Mouse (Mus musculus): ENCODE measurements around the gene Srd5a3.
A peak's percentile ranks its signal among the peaks of the same experiment; 100 is the strongest.

Srd5a3 gene

GRCm38 (mm10) chr5:76153430-76153829 lies 13.4 kb downstream of the Srd5a3 start:
- DNase-seq, result no peak

GRCm38 (mm10) chr5:76154434-76155165 lies 14.5 kb downstream of the Srd5a3 start:
- peak in 1 of 2 experiments; percentile 23 for DNase-seq

DNA sequence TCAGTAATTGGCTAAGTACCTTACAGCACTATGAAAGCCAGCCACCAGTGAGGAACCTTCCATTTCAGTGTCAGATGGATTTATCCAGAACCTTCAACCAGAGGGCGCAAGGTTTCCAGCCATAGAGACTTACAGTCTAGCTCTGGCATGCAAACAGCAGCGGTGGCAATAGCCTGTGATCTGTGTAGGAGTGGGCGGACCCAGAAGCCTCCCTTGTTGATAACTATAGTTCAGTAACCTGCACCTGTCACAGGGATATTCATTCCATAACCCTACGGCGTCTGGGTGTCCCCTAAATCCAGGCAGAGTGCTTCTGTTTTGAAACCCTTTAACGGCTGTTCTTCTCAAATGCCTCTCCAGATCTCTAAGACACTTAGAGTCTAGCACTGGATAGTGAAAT lies 19.5 kb downstream of the Srd5a3 start:
- no peak for DNase-seq

GRCm38 (mm10) chr5:76160086-76160485 lies 20.0 kb downstream of the Srd5a3 start:
- no peak for DNase-seq

DNA sequence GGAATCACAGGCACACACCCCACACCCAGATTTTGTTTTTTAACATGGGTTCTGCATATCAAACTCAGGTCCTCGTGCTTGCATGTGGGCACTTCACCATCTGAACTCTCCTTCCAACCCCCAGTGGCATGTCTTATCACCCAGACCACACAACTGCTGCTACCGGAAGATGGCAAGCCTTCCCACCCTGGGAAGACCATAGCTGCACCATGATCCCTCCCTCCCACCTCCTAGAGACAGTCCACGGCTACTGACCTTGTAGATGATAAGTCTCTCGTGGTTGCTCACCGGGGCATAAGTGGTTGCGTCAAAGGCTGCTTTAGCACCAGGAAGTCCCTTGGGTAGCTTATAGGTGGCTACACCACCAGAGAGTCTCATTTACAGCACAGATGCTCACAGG lies 21.4 kb downstream of the Srd5a3 start:
- DNase-seq, result no peak

- DNase-seq, result no peak
Measured at GRCm38 (mm10) chr5:76162926-76163325, 22.9 kb downstream of the Srd5a3 start.

DNA sequence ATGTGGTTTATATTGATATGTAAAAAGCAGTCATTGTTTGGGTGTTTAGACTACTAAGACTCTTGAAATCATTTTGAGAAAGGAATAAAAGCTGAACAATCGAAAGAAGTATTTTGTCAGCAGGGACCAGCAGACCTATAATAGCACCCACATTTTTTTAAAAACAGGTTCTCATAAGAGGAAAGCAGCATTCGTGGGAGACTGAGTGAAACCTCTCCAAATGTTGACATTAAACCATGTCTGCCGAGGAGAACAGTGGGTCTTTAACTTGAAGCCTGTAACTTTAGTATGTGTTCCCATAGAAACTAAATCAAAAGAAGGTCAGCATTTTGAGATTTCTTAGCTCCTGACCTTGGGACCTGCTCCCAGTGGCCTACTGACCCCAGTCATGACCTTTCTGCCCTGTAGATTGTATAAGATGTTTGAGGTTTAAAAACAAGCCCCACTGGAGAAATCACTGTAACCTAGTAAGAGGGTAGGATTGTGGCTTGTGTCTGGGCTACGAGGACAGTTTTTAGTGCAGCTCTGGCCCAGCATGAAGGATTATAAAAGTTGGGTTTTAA lies 23.8 kb downstream of the Srd5a3 start:
- no peak for DNase-seq

DNA sequence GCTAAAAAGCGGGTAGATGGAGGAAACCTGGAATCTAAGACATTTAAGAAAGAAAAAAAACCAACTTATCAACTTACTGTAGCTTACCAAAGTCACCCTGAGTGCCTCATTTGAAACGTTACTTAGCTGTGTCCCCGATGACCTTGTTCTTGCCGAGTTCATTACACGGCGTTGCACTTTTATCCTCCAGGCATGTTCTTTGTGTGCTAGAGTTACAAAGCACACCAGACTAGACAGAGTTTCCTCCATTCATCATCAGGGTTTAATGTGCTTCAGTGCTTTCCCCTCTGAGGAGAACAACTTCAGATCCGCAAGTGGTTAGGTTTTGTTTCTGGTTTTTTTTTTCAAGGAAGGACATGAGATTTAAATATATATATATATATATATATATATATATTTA lies 24.8 kb downstream of the Srd5a3 start:
- DNase-seq, result no peak

- no peak for DNase-seq
Measured at GRCm38 (mm10) chr5:76170522-76170921, 30.5 kb downstream of the Srd5a3 start.

DNA sequence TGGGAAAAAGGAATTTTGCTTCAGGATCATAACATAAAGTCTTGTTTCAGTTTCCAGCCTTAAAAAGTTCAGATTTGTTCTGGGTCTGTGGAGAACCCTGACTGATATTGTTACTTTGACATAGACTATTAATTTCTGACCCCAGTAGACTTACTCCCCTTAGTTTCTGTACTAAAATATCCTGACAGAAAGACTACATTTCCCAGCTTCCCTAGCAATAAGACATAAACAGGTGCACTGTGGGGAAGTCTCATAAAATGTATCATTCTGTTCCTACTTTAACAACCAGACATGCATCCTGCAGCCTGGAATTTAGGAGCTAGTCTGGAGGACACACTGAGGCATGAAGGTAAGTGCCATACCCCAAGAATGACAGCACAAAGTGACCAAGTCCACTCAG lies 31.0 kb downstream of the Srd5a3 start:
- no peak for DNase-seq

DNA sequence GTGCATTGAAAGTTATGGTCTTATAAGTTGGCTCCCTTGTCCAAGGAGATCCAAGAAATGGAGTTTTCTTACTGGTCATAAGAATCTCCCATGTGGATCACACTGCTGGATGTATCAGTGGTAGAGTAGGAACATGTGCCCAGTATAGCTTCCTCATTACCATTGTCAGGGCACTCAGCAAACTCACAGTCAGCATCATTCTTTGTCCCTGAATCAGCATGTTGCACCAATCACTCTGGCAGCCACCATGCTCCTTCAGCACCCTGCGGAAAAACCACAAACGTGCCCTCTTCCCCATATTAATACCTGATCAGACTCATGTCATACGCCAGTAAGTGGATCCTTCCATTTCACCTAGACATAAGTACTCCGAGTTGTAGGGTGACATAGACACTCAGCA lies 35.0 kb downstream of the Srd5a3 start:
- DNase-seq, result no peak

DNA sequence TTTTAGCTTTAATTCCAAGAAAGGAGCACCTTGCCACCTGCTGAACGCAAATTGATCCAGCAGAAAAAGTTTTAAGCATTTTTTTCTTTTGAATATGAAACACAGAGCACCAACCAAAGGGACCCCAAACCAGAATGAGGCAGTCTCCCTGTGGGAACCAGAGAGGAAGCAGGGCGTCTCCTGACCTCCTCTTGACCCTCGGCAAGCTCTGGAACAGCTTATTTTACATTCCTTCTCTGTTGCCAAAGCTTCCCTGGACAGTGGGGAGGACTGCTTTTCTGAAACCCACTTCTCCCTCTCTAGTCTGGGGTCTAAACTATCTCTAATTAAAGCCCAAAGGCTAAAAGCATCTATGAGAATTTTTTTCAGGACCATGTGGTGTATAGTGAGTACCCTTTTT lies 36.3 kb downstream of the Srd5a3 start:
- DNase-seq, result peak in 1 of 2 experiments; percentile 21

DNA sequence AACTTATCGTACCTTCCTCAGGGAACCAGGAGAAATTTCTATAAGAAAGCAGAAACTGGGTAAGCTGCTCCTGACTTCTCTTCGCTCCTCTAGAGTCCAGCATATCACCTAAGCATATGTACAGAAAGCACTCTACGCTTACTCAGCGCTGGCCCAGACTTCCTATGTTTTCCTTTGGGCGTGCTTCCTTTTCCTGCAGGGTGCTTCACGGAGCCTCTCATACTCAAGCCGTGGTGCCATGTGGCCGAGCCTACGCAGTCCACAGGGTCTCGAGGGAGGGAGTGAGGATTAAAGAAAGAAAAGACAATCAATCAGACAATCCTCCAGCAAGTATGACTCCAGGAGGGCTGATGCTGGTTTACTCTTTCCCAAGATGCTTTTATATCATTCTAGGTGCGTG lies 36.8 kb downstream of the Srd5a3 start:
- DNase-seq, result no peak

DNA sequence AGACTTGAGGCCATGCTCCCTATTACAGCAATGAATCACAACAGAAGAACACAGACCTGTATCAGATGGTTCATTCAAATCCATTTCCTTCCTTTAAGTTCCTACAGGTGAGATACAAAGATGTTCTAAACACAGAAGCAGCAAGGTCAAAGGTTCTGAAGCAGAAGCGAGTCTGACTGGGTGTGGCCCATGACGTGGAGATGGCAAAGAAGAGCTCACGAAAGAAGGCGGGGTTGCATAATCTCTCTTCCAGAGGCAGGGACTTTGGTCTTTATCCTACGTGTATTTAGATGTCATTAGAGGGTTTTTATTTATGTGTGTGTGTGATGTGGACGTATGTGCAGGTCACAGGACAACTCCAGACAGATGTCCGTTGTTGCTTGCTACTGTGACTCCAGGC lies 37.6 kb downstream of the Srd5a3 start:
- no peak for DNase-seq

- DNase-seq, result no peak
Measured at GRCm38 (mm10) chr5:76179171-76179570, 39.1 kb downstream of the Srd5a3 start.

DNA sequence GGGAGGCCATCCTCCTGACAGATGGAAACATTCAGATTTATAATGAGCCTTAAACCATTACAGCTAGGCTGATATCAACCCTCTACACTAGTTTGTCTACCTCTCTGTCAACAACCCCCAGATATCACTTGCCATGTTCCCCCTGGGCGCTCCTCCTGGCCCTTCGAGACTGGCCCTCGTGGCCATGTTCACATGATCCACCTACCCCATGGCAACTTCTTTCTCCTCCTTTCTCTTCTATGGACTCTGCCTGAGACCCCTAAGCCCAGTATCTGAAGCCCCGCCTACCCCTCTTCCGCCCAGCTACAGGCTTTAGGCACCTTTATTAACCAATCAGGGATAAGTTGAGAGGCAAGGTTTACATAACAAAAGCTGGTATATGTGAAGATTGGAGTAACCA lies 39.7 kb downstream of the Srd5a3 start:
- DNase-seq, result no peak

- no peak for DNase-seq
Measured at GRCm38 (mm10) chr5:76182326-76182725, 42.3 kb downstream of the Srd5a3 start.

DNA sequence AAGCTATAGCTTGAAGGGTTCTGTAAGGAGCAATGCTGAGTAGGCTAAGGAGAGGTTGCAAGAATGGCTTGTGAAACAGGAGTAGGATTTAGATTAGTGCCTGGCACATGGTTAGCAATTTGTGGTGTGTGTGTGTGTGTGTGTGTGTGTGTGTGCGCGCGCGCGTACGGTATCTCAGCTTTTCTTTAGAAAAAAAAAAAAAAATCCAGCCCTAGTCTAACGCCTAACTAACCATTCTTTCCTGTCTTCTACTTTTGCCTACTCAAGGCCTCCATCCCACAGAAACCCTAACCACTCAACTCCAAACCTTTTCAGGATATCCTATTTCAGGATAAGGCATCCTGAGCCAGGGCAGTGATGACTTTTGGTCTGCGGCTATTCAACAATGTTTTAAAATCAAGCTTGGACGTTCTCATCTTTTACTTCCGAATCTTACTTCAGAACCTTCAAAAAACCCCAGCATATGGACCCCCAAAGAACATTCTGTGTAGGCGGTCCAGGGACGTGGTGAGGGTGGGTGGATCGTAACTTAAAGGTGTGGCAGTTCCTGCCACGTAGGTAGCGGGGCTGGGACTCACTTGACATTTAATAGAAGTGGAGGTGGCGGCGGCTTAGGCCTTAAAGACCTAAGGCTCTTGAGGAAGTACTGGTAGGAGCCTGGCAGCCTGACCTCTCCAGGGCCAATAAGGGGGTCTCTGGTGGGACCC lies 43.1 kb downstream of the Srd5a3 start:
- DNase-seq, result no peak

DNA sequence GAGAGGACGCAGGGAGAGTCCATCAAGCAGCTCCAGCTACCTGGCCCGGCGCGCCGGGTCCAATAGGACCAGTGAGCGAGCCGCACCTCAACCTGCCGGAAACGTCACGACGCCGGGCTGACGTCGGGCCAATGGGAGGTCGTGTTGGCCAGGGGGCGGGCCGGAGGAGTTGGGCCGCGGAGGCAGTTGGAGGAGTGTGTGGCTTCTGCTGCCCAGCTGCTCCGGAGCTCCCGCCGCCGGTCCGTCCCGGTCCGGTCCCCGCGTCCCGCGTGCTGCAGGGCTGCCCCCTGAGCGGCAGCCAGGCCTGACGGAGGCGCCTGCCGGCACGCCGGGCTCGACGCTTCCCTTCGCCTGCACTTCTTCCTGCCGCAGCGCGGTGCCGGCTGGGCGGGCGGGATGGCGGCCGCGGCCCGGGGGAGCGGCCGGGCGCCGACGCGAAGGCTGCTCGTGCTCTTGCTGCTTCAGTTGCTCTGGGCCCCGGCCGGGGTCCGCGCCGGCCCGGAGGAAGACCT lies 43.7 kb downstream of the Srd5a3 start, which contains the start of gene Tmem165:
Tmem165 (plus strand) TSS at position 131 of the 512 bp plus-strand sequence.
- peak; percentile 96 to 98 for DNase-seq

DNA sequence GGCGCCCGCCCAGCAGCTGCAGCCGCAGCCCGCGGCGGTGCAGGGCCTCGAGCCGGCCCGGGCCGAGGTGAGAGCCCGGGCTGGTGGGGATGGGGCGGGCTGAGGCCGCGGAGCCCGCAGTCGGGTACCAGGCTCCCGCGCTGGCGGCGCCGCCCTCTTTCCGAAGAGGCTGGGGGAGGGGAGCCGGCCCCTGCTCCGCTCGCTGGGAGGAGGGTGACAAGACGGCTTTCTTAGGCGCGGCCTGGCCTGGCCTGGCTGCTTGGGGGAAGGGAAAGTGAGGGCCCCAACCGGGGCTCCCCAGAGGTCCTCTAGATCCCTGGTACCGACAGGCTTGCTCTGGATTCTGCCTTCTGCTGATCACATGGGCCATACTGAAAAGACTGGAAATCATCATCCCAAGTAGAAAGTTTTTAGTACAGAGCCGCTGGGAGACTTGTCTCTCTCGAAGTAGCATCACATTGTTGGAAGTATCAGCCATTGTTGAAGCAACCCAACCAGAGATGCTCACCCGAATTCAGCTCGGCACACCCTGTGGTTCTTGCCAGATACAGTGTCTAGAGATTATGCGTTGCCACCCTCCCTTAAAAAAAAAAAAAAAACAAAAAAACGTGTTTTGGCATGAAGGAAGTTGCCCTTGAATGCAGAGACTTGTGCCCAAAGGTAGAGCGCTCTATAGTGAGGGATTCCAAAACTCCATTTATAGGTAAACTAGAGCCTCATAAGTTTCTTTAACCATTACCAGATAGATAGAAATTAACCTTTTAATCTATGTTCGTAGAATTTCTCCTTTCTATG lies 44.4 kb downstream of the Srd5a3 start:
- DNase-seq, result peak; percentile 69 to 84

- DNase-seq, result no peak
Measured at GRCm38 (mm10) chr5:76187885-76188284, 47.8 kb downstream of the Srd5a3 start.

DNA sequence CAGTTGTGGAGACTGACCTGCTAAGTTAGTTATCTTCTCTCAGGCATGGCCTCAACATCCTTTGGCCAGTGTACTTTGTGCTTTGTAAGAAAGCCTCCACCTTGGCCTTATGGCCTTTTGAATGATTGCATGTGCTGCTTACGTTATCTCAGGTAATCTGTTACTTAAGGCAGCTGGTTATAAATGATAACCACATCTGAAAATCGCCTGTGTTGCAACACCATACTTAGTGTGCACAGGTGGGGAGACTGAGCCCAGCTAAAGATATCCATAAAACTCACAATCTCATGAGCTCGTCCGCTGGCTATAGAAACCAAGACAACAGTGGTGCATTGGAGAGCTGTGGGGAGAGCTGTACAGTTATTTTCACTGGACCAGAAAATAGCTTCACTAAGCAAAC lies 50.5 kb downstream of the Srd5a3 start:
- DNase-seq, result no peak

- no peak for DNase-seq
Measured at GRCm38 (mm10) chr5:76193075-76193474, 53.0 kb downstream of the Srd5a3 start.

Data from kidney, postnatal 25 days (tissue).